In genomic region chr2:76185126-76185525, GRCm38 (mm10) we compare ENCODE assay signal across 20 mouse cellular contexts.
"Had no signal": no experiment of that assay in that cellular context is flagged by ENCODE, and none has a peak within 500 bp of the region (broad histone marks: within the 10 kb centered on the region; RNA-seq: fewer than 3 reads in every experiment).

No protein-coding gene starts in this region.

- H3K36me3 ChIP-seq: kidney, embryonic 15.5 days; limb, embryonic 13.5 days; liver, embryonic 12.5 days; liver, embryonic 15.5 days; midbrain, embryonic 15.5 days; neural tube, embryonic 13.5 days; stomach, embryonic 15.5 days had no signal

- H3K9me3 ChIP-seq: kidney, embryonic 15.5 days; limb, embryonic 13.5 days; liver, embryonic 12.5 days; liver, embryonic 15.5 days; midbrain, embryonic 15.5 days; neural tube, embryonic 13.5 days; stomach, embryonic 15.5 days had no signal

- DNase-seq: kidney, postnatal 14 days; kidney, postnatal 4 days; left cerebral cortex, postnatal 4 days; liver; lung, adult 18-20 months; lung, postnatal 14 days; lung, postnatal 4 days; retina, postnatal 1 day; right cerebral cortex, postnatal 25 days; spleen, adult 18-20 months; thymus, postnatal 25 days had no signal

- H3K4me1 ChIP-seq: kidney, embryonic 15.5 days; limb, embryonic 13.5 days; liver, embryonic 12.5 days; liver, embryonic 15.5 days; midbrain, embryonic 15.5 days; neural tube, embryonic 13.5 days; stomach, embryonic 15.5 days had no signal

- ATAC-seq: liver, embryonic 12.5 days; midbrain, embryonic 15.5 days had no signal

- H3K9ac ChIP-seq: kidney, embryonic 15.5 days; limb, embryonic 13.5 days; liver, embryonic 12.5 days; liver, embryonic 15.5 days; midbrain, embryonic 15.5 days; neural tube, embryonic 13.5 days; stomach, embryonic 15.5 days had no signal

- H3K4me3 ChIP-seq: kidney, embryonic 15.5 days; limb, embryonic 13.5 days; liver, embryonic 12.5 days; liver, embryonic 15.5 days; midbrain, embryonic 15.5 days; myocyte; neural tube, embryonic 13.5 days; stomach, embryonic 15.5 days had no signal

- H3K4me2 ChIP-seq: kidney, embryonic 15.5 days; limb, embryonic 13.5 days; liver, embryonic 12.5 days; liver, embryonic 15.5 days; midbrain, embryonic 11.5 days; midbrain, embryonic 15.5 days; neural tube, embryonic 13.5 days; stomach, embryonic 15.5 days had no signal

- H3K27ac ChIP-seq: kidney, embryonic 15.5 days; limb, embryonic 13.5 days; liver, embryonic 12.5 days; liver, embryonic 15.5 days; midbrain, embryonic 15.5 days; neural tube, embryonic 13.5 days; stomach, embryonic 15.5 days had no signal

- H3K27me3 ChIP-seq: kidney, embryonic 15.5 days; limb, embryonic 13.5 days; liver, embryonic 12.5 days; liver, embryonic 15.5 days; midbrain, embryonic 15.5 days; neural tube, embryonic 13.5 days; stomach, embryonic 15.5 days had no signal
